Mouse (Mus musculus): Measurements from ENCODE around the gene Mapk12.

GRCm38 (mm10) chr15:89104425-89104824 lies 36.1 kb downstream of the Mapk12 start:
- TF ChIP-seq CTCF (IDR thresholded peaks at IDR 0.05; ENCODE audit: extremely low read depth, insufficient read length, insufficient replicate concordance, low read depth, low read length) = no peak
- TF ChIP-seq POLR2A (IDR thresholded peaks at IDR 0.05; ENCODE audit: low read depth, low read length) = no peak
